Mouse (Mus musculus) neural tube, embryonic 11.5 days (tissue): Measurements from ENCODE around the gene C1galt1c1. TPM values are rescaled to one million over a fixed set of nuclear protein-coding genes. Genes with fewer than 3 reads are reported as not detected.

Experiments
- ATAC-seq: fragments of 200-750 bp; cut with Nextera tagmentation; 2 replicates; pipeline ENCODE4 v1.8.0; 2017; ENCODE audit warnings: moderate number of reproducible peaks, mild to moderate bottlenecking, moderate TSS enrichment, moderate library complexity; ENCODE audit not compliant: insufficient read depth, low FRiP score, low TSS enrichment
- DNase-seq: peaks from one replicate; pipeline ENCODE4 v3.0.0-alpha.2; 2015; ENCODE audit warnings: low spot score
- H3K27ac ChIP-seq: fragments of 300-500 bp; sonication (generic); 2 replicates; pipeline ENCODE4 v1.5.1; 2014; ENCODE audit warnings: low read depth, mild to moderate bottlenecking, low read length
- H3K27me3 ChIP-seq: fragments of 300-500 bp; sonication (generic); 2 replicates; pipeline ENCODE4 v1.6.1; 2014; ENCODE audit warnings: mild to moderate bottlenecking, low read length, mixed read lengths; ENCODE audit not compliant: control insufficient read depth, insufficient read depth
- H3K36me3 ChIP-seq: fragments of 300-500 bp; sonication (generic); 2 replicates; pipeline ENCODE4 v1.6.1; 2014; ENCODE audit warnings: mild to moderate bottlenecking, low read length, moderate library complexity, mixed read lengths; ENCODE audit not compliant: control insufficient read depth, insufficient read depth
- H3K4me1 ChIP-seq: fragments of 300-500 bp; sonication (generic); 2 replicates; pipeline ENCODE4 v1.6.1; 2014; ENCODE audit warnings: low read length, mixed read lengths; ENCODE audit not compliant: control insufficient read depth, insufficient read depth
- H3K4me2 ChIP-seq: fragments of 300-500 bp; sonication (generic); 2 replicates; pipeline ENCODE4 v1.6.1; 2014; ENCODE audit warnings: low read depth, mild to moderate bottlenecking, moderate library complexity
- H3K4me3 ChIP-seq: fragments of 300-500 bp; sonication (generic); 2 replicates; pipeline ENCODE4 v1.5.1; 2014; ENCODE audit warnings: low read depth, low read length
- H3K9ac ChIP-seq: fragments of 300-500 bp; sonication (generic); 2 replicates; pipeline ENCODE4 v1.6.1; 2014; ENCODE audit warnings: mild to moderate bottlenecking, low read length
- H3K9me3 ChIP-seq: fragments of 300-500 bp; sonication (generic); 2 replicates; pipeline ENCODE4 v1.6.1; 2016; ENCODE audit warnings: low read length; ENCODE audit not compliant: control insufficient read depth
- WGBS: fragments of 180-500 bp; shearing (Covaris S2); extraction: QIAGEN DNeasy Blood & Tissue Kit; methylation state at CpG from one replicate; pipeline ENCODE4 v1.1.7; 2014; 5-methylcytosine and 5-hydroxymethylcytosine counted together
- polyA plus RNA-seq: library from polyadenylated mRNA; unstranded; fragments of >200 nt; fragmentation: Nextera tagmentation; extraction: Ambion mirVana; gene quantifications from 2 replicates; pipeline ENCODE4 v1.2.1, GENCODE M21; 2014

C1galt1c1 gene
- polyA plus RNA-seq, 1 experiment from 2014 or later = 22.7 TPM

GRCm38 (mm10) chrX:38642183-38642582, 7.3 kb upstream of the C1galt1c1 start:
- WGBS = 54% methylated on average over 4 of the region's 4 CpGs
- Histone ChIP-seq H3K27ac (no peak overlapping the region), H3K27me3 (no peaks in the 10 kb centered on the region), H3K4me3 (no peak overlapping the region), H3K9me3 (no peaks in the 10 kb centered on the region), H3K4me1 (no peaks in the 10 kb centered on the region), H3K9ac (no peak overlapping the region), H3K36me3 (no peaks in the 10 kb centered on the region), H3K4me2 (no peak overlapping the region)
- ATAC-seq (no peak), DNase-seq (no peak)

GRCm38 (mm10) chrX:38641435-38641834, 6.5 kb upstream of the C1galt1c1 start:
- ATAC-seq (no peak), DNase-seq (no peak)
- Histone ChIP-seq H3K27ac (no peak overlapping the region), H3K4me1 (no peaks in the 10 kb centered on the region), H3K36me3 (no peaks in the 10 kb centered on the region), H3K4me2 (no peak overlapping the region), H3K9ac (no peak overlapping the region), H3K27me3 (no peaks in the 10 kb centered on the region), H3K9me3 (no peaks in the 10 kb centered on the region), H3K4me3 (no peak overlapping the region)
- 28% methylated on average over 4 of the region's 4 CpGs for WGBS

GRCm38 (mm10) chrX:38635638-38635931, 698 bp upstream of the C1galt1c1 start:
- no peaks in the 10 kb centered on the region for H3K9me3 ChIP-seq
- H3K9ac ChIP-seq = no peak overlapping the region
- no peak overlapping the region; the same call in 1 of the 2 replicates for H3K4me3 ChIP-seq
- H3K27ac ChIP-seq = no peak overlapping the region
- no peaks in the 10 kb centered on the region for H3K27me3 ChIP-seq
- no peak for DNase-seq
- H3K36me3 ChIP-seq = no peaks in the 10 kb centered on the region
- 0 out of 2 replicates have a peak, but pooled peaks have one; percentile 2 for ATAC-seq
- H3K4me2 ChIP-seq = peak overlapping the region; percentile 38
- H3K4me1 ChIP-seq = no peaks in the 10 kb centered on the region

- ATAC-seq = peak; percentile 66
- Histone ChIP-seq H3K4me2 (peak overlapping the region; percentile 47), H3K27ac (peak overlapping the region; percentile 67), H3K9me3 (no peaks in the 10 kb centered on the region), H3K4me1 (no peaks in the 10 kb centered on the region), H3K27me3 (no peaks in the 10 kb centered on the region), H3K9ac (peak overlapping the region; percentile 64), H3K4me3 (peak overlapping the region; percentile 43), H3K36me3 (no peaks in the 10 kb centered on the region)
- 23% methylated on average over 3 of the region's 3 CpGs for WGBS
- DNase-seq = peak; percentile 19
These were observed 33.9 kb downstream of the C1galt1c1 start for GRCm38 (mm10) chrX:38600995-38601369.

GRCm38 (mm10) chrX:38600177-38600994, 34.5 kb downstream of the C1galt1c1 start, which contains the start of gene Mcts1:
Gene Mcts1, plus strand, starts transcription at chrX:38600578.
- peak within 1 kb of the TSS; percentile 64 for H3K9ac ChIP-seq
- peak within 1 kb of the TSS; percentile 67 for H3K27ac ChIP-seq
- no peaks in the 10 kb centered on the region for H3K36me3 ChIP-seq
- H3K4me3 ChIP-seq = peak within 1 kb of the TSS; percentile 43
- DNase-seq (peak; percentile 78), ATAC-seq (peak; percentile 89)
- H3K27me3 ChIP-seq = no peaks in the 10 kb centered on the region
- no peaks in the 10 kb centered on the region for H3K4me1 ChIP-seq
- H3K4me2 ChIP-seq = peak within 1 kb of the TSS; percentile 47
- 16% methylated on average over 26 of the region's 26 CpGs for WGBS
- no peaks in the 10 kb centered on the region for H3K9me3 ChIP-seq

- no peak for ATAC-seq
- no peak for DNase-seq
- no peak overlapping the region for H3K4me2 ChIP-seq
These were observed 41.6 kb downstream of the C1galt1c1 start for GRCm38 (mm10) chrX:38593180-38593889.

GRCm38 (mm10) chrX:38591749-38592148, 43.1 kb downstream of the C1galt1c1 start:
- H3K27ac ChIP-seq = no peak overlapping the region
- no peak for DNase-seq
- H3K9ac ChIP-seq = no peak overlapping the region
- no peaks in the 10 kb centered on the region for H3K4me1 ChIP-seq
- no peak overlapping the region for H3K4me2 ChIP-seq
- no peaks in the 10 kb centered on the region for H3K9me3 ChIP-seq
- no peaks in the 10 kb centered on the region for H3K36me3 ChIP-seq
- H3K27me3 ChIP-seq = no peaks in the 10 kb centered on the region
- ATAC-seq = no peak
- WGBS = 90% methylated on average over 3 of the region's 3 CpGs
- H3K4me3 ChIP-seq = no peak overlapping the region

More at GRCm38 (mm10) chrX:38593180-38593889, 41.6 kb downstream of the C1galt1c1 start:
- 56% methylated on average over 5 of the region's 5 CpGs for WGBS
- Histone ChIP-seq H3K27ac (no peak overlapping the region), H3K27me3 (no peaks in the 10 kb centered on the region), H3K4me1 (no peaks in the 10 kb centered on the region), H3K36me3 (no peaks in the 10 kb centered on the region), H3K9ac (no peak overlapping the region), H3K4me3 (no peak overlapping the region), H3K9me3 (no peaks in the 10 kb centered on the region)

- H3K4me3 ChIP-seq = no peak overlapping the region
- WGBS = 27% methylated on average over 4 of the region's 4 CpGs
- no peak overlapping the region for H3K9ac ChIP-seq
- no peaks in the 10 kb centered on the region for H3K27me3 ChIP-seq
- no peaks in the 10 kb centered on the region for H3K9me3 ChIP-seq
- DNase-seq (no peak), ATAC-seq (no peak)
- no peaks in the 10 kb centered on the region for H3K4me1 ChIP-seq
- H3K36me3 ChIP-seq = no peaks in the 10 kb centered on the region
- H3K27ac ChIP-seq = no peak overlapping the region
- no peak overlapping the region for H3K4me2 ChIP-seq
These were observed 45.1 kb downstream of the C1galt1c1 start for GRCm38 (mm10) chrX:38589827-38590226.

GRCm38 (mm10) chrX:38583261-38583660, 51.6 kb downstream of the C1galt1c1 start:
- H3K4me3 ChIP-seq = no peak overlapping the region
- no peak overlapping the region for H3K27ac ChIP-seq
- DNase-seq (no peak), ATAC-seq (no peak)
- no peaks in the 10 kb centered on the region for H3K27me3 ChIP-seq
- H3K9me3 ChIP-seq = no peaks in the 10 kb centered on the region
- no peaks in the 10 kb centered on the region for H3K4me1 ChIP-seq
- H3K9ac ChIP-seq = no peak overlapping the region
- H3K36me3 ChIP-seq = no peaks in the 10 kb centered on the region
- H3K4me2 ChIP-seq = no peak overlapping the region
